Mouse (Mus musculus): Measurements from ENCODE around the gene Olfr1417. TPM values are rescaled to one million over a fixed set of nuclear protein-coding genes. Genes with fewer than 3 reads are reported as not detected.

The Olfr1417 gene
- polyA plus RNA-seq, 1 experiment from 2014 or later, result not detected

DNA sequence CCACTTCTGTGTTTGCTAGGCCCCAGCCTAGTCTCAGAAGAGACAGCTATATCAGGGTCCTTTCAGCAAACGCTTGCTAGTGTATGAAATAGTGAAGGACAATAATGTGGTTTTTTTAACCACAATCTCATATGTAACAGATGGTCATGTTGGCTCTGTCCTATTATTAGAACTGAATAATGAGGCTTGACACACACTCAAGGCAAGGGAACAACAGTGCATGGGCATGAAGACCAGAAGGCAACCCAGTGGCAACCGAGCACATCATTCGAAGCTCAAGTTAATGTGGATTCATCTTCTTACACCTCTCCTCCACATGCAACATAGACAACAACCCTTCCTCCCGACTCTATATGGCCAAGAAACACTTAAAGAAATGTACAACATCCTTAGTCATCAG lies 7.3 kb upstream of the Olfr1417 start:
- H3K4me2 ChIP-seq, result no peak overlapping the region
- ATAC-seq (replicated peaks; ENCODE audit: low FRiP score) (no peak), DNase-seq (ENCODE audit: low spot score) (no peak)
- no peaks in the 10 kb centered on the region for H3K27me3 ChIP-seq (replicated peaks; ENCODE audit: control insufficient read depth, insufficient read depth, low read length)
- H3K36me3 ChIP-seq (ENCODE audit: control insufficient read depth, insufficient read depth, low read length), result no peaks in the 10 kb centered on the region
- no peak overlapping the region for H3K9ac ChIP-seq (ENCODE audit: low read depth, low read length)
- no peaks in the 10 kb centered on the region for H3K4me1 ChIP-seq (replicated peaks; ENCODE audit: control insufficient read depth, insufficient read depth, low read length)
- H3K27ac ChIP-seq (ENCODE audit: low read depth, low read length), result no peak overlapping the region
- H3K9me3 ChIP-seq (ENCODE audit: control insufficient read depth, low read length), result no peaks in the 10 kb centered on the region
- no peak overlapping the region for H3K4me3 ChIP-seq (ENCODE audit: low read depth, low read length)
- WGBS, result 76% methylated on average over 4 of the region's 4 CpGs

DNA sequence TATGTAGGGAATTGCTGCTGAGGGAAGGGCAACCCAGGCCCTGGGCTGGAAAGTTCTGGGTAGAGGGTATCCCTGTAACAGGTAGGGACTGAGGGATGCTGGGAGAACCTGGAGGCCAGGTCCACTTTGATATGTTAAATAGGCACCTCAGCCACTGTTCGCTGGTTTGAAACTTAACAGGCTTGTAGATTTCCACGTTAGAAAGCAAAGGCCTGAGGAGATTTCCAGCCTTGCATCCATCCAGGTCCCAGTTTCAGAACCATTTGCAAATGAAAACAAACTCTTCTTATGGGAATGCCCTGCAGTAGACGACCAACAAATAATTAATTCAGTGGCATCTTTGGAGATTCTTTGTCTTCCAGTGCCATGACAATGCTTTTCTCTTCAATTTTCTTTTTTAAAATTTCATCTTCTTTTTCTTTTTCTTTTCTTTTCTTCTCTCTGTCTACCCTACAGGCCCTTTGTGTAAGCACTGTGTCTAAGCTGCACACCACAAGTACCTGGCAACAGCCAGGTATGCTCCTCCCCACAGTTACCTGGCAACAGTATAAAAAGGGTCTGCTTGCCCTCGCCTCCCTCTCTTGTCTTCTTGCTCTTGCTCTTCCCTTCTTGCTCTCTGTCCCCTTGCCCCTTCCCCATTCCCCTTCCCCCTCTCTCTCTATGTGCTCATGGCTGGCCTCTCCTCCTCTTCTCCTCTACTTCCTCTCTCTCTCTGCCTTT lies 15.5 kb downstream of the Olfr1417 start:
- no peak overlapping the region for H3K4me2 ChIP-seq
- no peaks in the 10 kb centered on the region for H3K36me3 ChIP-seq (ENCODE audit: control insufficient read depth, insufficient read depth, low read length)
- H3K4me3 ChIP-seq (ENCODE audit: low read depth, low read length), result no peak overlapping the region
- no peak overlapping the region for H3K27ac ChIP-seq (ENCODE audit: low read depth, low read length)
- peaks cover 16% of the 10 kb centered on the region for H3K27me3 ChIP-seq (replicated peaks; ENCODE audit: control insufficient read depth, insufficient read depth, low read length)
- DNase-seq (ENCODE audit: low spot score) (no peak), ATAC-seq (replicated peaks; ENCODE audit: low FRiP score) (no peak)
- H3K9me3 ChIP-seq (ENCODE audit: control insufficient read depth, low read length), result no peaks in the 10 kb centered on the region
- no peak overlapping the region for H3K9ac ChIP-seq (ENCODE audit: low read depth, low read length)
- 39% methylated on average over 4 of the region's 4 CpGs for WGBS
- 0 out of 2 replicates have a peak, but pooled peaks cover 5% of the 10 kb centered on the region for H3K4me1 ChIP-seq (replicated peaks; ENCODE audit: control insufficient read depth, insufficient read depth, low read length)

DNA sequence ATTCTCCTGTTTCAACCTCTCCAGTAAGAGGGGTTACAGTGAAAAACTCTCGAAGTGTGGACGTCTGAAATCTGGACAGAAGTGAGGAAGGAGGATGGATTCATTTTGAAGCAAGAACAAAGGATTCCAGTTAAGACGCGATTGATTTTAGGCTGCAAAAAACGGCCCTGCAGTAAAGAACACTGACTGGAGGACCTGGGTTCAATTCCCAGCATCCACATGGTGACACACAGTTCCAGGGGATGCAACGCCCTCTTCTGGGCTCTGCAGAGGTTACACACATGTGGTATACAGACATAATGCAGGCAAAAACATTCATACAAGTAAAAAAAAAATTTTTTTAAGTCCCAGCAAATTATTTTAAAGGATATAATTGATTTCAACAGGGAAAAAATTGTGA lies 18.8 kb downstream of the Olfr1417 start:
- H3K9ac ChIP-seq (ENCODE audit: low read depth, low read length), result no peak overlapping the region

DNA sequence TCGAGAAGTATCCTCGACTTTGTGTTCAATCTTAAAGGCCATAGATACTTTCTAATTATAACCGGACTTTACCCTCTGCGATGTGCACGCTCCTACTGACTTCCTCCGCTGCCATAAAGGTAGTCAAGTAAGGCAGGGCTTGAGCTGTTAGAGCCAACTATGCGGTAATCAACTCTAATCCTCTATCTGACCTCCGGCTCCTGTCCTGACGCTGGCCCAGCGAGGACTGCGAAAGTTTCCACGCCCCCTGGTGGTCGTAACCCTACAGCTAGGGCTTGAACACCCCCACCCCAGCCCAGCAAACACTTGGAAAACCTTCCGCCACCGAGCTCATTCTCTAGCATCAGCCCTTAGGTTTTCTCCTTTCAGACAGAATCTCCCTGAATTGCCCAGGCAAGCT lies 19.2 kb downstream of the Olfr1417 start:
- Histone ChIP-seq H3K9me3 (ENCODE audit: control insufficient read depth, low read length) (no peaks in the 10 kb centered on the region), H3K36me3 (ENCODE audit: control insufficient read depth, insufficient read depth, low read length) (no peaks in the 10 kb centered on the region), H3K4me1 (replicated peaks; ENCODE audit: control insufficient read depth, insufficient read depth, low read length) (0 out of 2 replicates have a peak, but pooled peaks cover 8% of the 10 kb centered on the region), H3K4me2 (peak overlapping the region; percentile 90), H3K27ac (ENCODE audit: low read depth, low read length) (no peak overlapping the region), H3K27me3 (replicated peaks; ENCODE audit: control insufficient read depth, insufficient read depth, low read length) (peaks cover 35% of the 10 kb centered on the region), H3K4me3 (ENCODE audit: low read depth, low read length) (peak overlapping the region; percentile 62), H3K9ac (ENCODE audit: low read depth, low read length) (no peak overlapping the region)
- WGBS, result under 1% methylated on average over 15 of the region's 15 CpGs
- peak; percentile 67 for ATAC-seq (replicated peaks; ENCODE audit: low FRiP score)
- DNase-seq (ENCODE audit: low spot score), result peak; percentile 73

More for the DNA sequence above, 18.8 kb downstream of the Olfr1417 start:
- Histone ChIP-seq H3K27ac (ENCODE audit: low read depth, low read length) (no peak overlapping the region), H3K4me2 (peak overlapping the region; percentile 90), H3K4me1 (replicated peaks; ENCODE audit: control insufficient read depth, insufficient read depth, low read length) (0 out of 2 replicates have a peak, but pooled peaks cover 8% of the 10 kb centered on the region), H3K36me3 (ENCODE audit: control insufficient read depth, insufficient read depth, low read length) (no peaks in the 10 kb centered on the region), H3K4me3 (ENCODE audit: low read depth, low read length) (peak overlapping the region; percentile 62; the same call in 1 of the 2 replicates), H3K9me3 (ENCODE audit: control insufficient read depth, low read length) (no peaks in the 10 kb centered on the region), H3K27me3 (replicated peaks; ENCODE audit: control insufficient read depth, insufficient read depth, low read length) (peaks cover 35% of the 10 kb centered on the region)
- 29% methylated on average over 6 of the region's 6 CpGs for WGBS
- DNase-seq (ENCODE audit: low spot score) (no peak), ATAC-seq (replicated peaks; ENCODE audit: low FRiP score) (no peak)

DNA sequence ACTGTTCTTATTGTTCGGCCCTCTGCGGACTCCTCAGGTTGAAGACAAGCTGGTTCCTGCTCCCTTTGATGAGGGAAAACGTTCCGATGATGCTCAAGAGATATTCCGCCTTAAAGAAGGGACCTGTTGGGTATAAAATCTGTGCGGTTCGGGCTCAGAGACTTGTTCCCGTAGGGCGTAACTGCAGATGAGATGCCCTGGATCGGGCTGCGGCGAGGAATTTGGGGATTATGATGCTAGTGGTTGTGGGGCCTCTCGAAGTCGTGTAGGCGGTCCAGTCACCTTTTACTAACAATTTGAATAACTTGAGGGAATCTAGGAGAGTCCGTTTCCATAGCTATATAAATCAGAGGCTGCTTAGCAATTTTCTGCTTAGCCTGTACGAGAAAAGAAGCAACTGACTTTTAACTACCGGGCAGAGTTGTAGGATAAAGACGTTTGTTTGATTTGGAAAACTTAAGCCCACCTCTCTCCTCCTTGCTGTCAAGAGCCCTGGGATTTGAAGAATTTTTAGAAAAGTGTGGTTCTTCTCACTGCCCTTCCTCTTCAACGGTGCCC lies 19.8 kb downstream of the Olfr1417 start, which contains the start of gene Stx3:
TSS of gene Stx3 (minus strand) at position 261 of the 558 bp plus-strand sequence.
- H3K36me3 ChIP-seq (ENCODE audit: control insufficient read depth, insufficient read depth, low read length), result no peaks in the 10 kb centered on the region
- WGBS, result 1% methylated on average over 20 of the region's 20 CpGs
- H3K9me3 ChIP-seq (ENCODE audit: control insufficient read depth, low read length), result no peaks in the 10 kb centered on the region
- H3K9ac ChIP-seq (ENCODE audit: low read depth, low read length), result 0 out of 2 replicates have a peak within 1 kb of the TSS, but pooled peaks have one; percentile 17
- no peak for ATAC-seq (replicated peaks; ENCODE audit: low FRiP score)
- no peak within 1 kb of the TSS for H3K27ac ChIP-seq (ENCODE audit: low read depth, low read length)
- H3K4me2 ChIP-seq, result peak within 1 kb of the TSS; percentile 90
- no peak for DNase-seq (ENCODE audit: low spot score)
- peaks cover 35% of the 10 kb centered on the region for H3K27me3 ChIP-seq (replicated peaks; ENCODE audit: control insufficient read depth, insufficient read depth, low read length)
- H3K4me1 ChIP-seq (replicated peaks; ENCODE audit: control insufficient read depth, insufficient read depth, low read length), result 0 out of 2 replicates have a peak, but pooled peaks cover 8% of the 10 kb centered on the region
- peak within 1 kb of the TSS; percentile 62 for H3K4me3 ChIP-seq (ENCODE audit: low read depth, low read length)

DNA sequence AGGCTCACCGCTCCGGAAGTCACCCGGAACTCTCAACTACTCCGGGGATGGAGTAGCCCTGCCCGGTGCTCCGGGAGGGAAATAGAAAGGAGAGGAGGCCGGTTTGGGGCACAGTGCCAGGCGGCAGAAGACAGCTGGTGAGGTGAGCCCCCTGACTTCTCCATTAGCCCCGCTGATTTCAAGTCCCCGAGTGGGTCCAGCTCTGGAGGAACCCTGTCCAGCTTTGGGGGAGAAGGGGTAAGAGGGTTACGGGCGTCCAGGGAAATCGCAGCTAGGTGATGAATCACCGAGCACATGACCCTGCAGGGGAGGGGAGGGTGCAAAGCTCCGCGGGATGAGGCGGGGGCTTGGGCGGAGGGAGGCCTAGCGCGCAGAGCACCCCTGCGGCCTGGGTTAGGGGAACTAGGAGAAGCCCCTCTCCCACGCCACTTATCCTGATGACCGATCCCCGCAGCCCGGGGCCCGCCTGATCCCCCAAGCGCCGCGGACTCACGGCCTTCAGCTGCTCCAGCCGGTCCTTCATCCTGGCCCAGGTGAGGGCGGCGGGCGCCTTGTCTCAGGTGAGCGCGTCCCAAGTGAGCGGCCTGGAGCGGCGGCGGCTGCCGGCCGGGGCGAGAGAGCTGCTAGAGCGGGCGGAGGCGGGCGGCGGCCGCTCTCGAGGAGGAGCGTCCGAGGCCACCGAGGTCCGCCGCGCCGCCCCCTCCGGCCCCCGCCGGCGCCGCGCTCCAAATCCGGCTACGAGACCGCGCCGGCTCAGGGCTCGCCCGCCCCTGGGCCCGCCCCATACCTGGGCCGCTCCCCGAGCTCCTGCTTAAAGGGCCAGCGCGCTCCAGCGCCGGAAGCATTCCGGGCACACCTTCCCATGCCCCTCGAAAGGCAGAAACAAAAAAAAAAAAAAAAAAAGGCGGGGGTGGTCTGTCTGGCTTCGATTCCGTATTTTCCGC lies 20.5 kb downstream of the Olfr1417 start:
- H3K27ac ChIP-seq (ENCODE audit: low read depth, low read length), result no peak overlapping the region
- H3K36me3 ChIP-seq (ENCODE audit: control insufficient read depth, insufficient read depth, low read length), result no peaks in the 10 kb centered on the region
- H3K4me3 ChIP-seq (ENCODE audit: low read depth, low read length), result peak overlapping the region; percentile 62
- 0 out of 2 replicates have a peak overlapping the region, but pooled peaks have one; percentile 17 for H3K9ac ChIP-seq (ENCODE audit: low read depth, low read length)
- H3K27me3 ChIP-seq (replicated peaks; ENCODE audit: control insufficient read depth, insufficient read depth, low read length), result peaks cover 35% of the 10 kb centered on the region
- DNase-seq (ENCODE audit: low spot score), result peak; percentile 59
- 0 out of 2 replicates have a peak, but pooled peaks cover 8% of the 10 kb centered on the region for H3K4me1 ChIP-seq (replicated peaks; ENCODE audit: control insufficient read depth, insufficient read depth, low read length)
- 1% methylated on average over 80 of the region's 83 CpGs for WGBS
- ATAC-seq (replicated peaks; ENCODE audit: low FRiP score), result peak; percentile 53
- H3K9me3 ChIP-seq (ENCODE audit: control insufficient read depth, low read length), result no peaks in the 10 kb centered on the region
- peak overlapping the region; percentile 90 for H3K4me2 ChIP-seq

DNA sequence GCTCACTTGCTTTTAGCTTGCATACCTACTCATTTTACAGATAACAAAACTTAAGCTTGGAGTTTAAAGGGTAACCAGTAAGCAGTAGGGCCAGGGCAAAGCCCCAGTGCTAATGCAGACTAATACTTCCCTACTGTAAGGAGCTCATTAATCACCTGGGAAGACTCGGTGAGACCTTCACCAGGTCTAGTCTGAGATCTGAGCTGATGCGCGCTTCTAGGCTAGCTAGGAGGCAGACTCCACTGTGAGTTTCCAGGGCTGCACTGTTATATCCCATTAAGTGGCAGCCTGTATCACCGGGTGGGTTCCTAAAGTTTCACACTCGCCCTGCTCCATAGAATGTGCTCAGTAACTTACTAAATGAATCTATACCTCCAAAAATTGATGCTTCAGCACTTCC lies 21.4 kb downstream of the Olfr1417 start:
- Histone ChIP-seq H3K27ac (ENCODE audit: low read depth, low read length) (no peak overlapping the region), H3K9me3 (ENCODE audit: control insufficient read depth, low read length) (no peaks in the 10 kb centered on the region), H3K27me3 (replicated peaks; ENCODE audit: control insufficient read depth, insufficient read depth, low read length) (peaks cover 35% of the 10 kb centered on the region), H3K9ac (ENCODE audit: low read depth, low read length) (no peak overlapping the region), H3K4me2 (peak overlapping the region; percentile 90; the same call in 1 of the 2 replicates), H3K4me1 (replicated peaks; ENCODE audit: control insufficient read depth, insufficient read depth, low read length) (0 out of 2 replicates have a peak, but pooled peaks cover 8% of the 10 kb centered on the region), H3K36me3 (ENCODE audit: control insufficient read depth, insufficient read depth, low read length) (no peaks in the 10 kb centered on the region), H3K4me3 (ENCODE audit: low read depth, low read length) (peak overlapping the region; percentile 62)
- no peak for ATAC-seq (replicated peaks; ENCODE audit: low FRiP score)
- WGBS, result 18% methylated on average over 5 of the region's 5 CpGs
- no peak for DNase-seq (ENCODE audit: low spot score)

DNA sequence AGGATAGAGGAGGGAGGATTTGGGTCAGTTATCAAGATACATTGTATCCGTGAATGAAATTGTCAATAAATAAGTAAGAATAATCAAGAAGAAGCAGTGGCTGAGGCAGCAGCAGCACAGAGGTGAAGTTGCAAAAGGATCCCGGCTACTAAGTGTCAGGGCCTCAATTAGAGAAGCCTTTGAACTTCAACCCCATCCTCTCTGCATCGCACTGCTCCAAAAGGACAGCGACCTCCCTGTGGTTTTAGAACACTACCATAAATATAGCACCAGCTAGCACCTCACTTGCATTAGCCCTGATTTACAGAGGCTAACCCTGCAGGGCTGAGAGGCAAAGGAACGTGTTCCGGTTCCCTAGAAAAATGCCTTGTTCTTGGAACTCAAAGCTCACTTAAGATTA lies 22.3 kb downstream of the Olfr1417 start:
- no peak overlapping the region for H3K4me3 ChIP-seq (ENCODE audit: low read depth, low read length)
- no peak overlapping the region for H3K4me2 ChIP-seq
- 0 out of 2 replicates have a peak, but pooled peaks cover 12% of the 10 kb centered on the region for H3K4me1 ChIP-seq (replicated peaks; ENCODE audit: control insufficient read depth, insufficient read depth, low read length)
- no peaks in the 10 kb centered on the region for H3K9me3 ChIP-seq (ENCODE audit: control insufficient read depth, low read length)
- DNase-seq (ENCODE audit: low spot score) (no peak), ATAC-seq (replicated peaks; ENCODE audit: low FRiP score) (no peak)
- 47% methylated on average over 6 of the region's 6 CpGs for WGBS
- no peak overlapping the region for H3K9ac ChIP-seq (ENCODE audit: low read depth, low read length)
- peaks cover 35% of the 10 kb centered on the region for H3K27me3 ChIP-seq (replicated peaks; ENCODE audit: control insufficient read depth, insufficient read depth, low read length)
- no peak overlapping the region for H3K27ac ChIP-seq (ENCODE audit: low read depth, low read length)
- H3K36me3 ChIP-seq (ENCODE audit: control insufficient read depth, insufficient read depth, low read length), result no peaks in the 10 kb centered on the region

All from liver, embryonic 11.5 days (tissue).